Mouse (Mus musculus) mouse embryonic stem cell (cell line): ENCODE measurements around the gene AI837181.

ENCODE experiments used
- in situ Hi-C, 2 experiments: fragments of 300-500 bp; cut with MboI; formaldehyde crosslinking; loops; 1 replicate in 1 of 2; 3 replicates in 1 of 2; pipeline ENCODE4 v1.14.3; 2019 to 2020; ENCODE audit warnings: low sequenced_read_pairs in 2 of 2, low pct_unique_long_range_greater_than_20kb in 1 of 2, mixed read lengths in 1 of 2; ENCODE audit not compliant: unreplicated experiment in 1 of 2

AI837181 gene

DNA sequence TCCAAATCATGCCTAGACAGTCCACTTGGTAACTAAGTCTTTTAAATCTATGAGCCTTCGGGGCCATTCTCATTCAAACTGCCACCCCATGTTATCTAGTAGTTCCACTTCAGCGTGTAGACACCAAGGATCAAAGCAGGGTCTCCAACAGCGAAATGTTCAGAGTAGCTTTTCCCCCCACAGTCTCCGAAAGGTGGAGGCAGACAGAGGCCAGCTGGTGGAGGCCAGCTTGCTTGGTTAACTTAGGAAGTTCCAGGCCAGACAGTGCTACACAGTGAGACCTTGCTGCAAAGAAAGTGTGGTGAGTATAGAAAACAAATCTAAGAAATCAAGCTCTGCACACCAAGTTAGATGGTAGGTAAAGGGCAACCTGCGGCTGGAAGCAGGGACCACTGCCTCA, 14.3 kb upstream of the AI837181 start:
- in situ Hi-C loops: no loop called here

DNA sequence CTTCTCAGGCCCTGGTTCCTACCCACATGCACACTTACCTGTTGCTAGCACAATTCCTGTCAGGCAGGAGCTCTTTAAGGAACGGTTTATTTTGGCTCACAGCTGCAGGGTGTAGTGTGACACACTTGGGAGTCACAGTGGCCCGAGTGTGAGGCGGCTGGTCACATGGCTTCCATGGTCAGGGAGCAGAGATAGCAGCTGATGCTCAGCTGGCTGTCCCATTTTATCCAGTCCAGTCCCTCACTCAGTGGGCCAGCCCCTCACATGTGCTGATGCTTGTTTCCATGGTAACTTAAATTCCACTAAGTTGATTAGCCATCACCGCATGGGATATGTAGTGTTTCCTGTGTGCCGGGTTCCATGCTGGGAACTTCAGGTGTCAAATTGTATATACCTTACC, 13.0 kb upstream of the AI837181 start:
- in situ Hi-C loops: no loop called here

DNA sequence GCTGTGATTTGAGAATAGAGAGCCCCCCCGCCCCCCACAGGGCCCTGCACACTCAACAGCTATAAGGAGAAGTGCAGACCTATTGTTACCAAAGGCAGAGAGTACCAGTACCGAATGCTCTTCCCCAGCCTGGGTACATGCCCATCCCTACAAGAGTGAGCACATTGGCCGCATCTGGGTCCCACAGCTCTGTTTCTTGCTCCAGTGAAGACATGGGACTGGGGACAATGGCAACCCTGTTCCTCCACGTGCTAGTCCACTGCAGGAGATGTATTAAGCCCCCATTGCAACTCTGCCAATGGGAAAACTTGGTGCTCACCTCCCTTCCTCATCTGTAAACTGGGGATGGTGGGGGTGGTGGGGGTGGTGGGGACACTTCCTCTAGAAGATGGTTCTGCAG, 11.1 kb upstream of the AI837181 start:
- in situ Hi-C loops: no loop called here

DNA sequence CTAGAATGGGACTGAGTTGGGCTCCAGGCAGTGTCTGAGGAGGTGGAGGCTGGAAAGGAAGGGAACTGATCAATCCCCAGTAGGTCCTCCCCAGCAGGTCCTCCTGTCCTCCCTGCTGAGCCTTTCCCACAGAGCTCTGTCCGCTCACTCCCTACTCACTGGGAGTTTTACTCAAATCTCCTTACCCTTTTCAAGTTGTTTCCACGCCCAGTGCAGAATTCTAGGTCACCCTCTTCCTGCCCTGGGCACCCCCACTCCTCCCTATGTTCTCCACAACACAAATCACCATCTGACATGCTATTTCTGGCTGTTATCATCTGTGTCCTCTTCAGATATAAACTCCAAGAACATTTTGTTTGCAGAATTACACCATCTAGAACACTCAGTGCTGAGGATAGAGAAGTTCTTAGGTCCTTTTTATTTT, 10.4 kb upstream of the AI837181 start:
- in situ Hi-C loops: no loop called here

DNA sequence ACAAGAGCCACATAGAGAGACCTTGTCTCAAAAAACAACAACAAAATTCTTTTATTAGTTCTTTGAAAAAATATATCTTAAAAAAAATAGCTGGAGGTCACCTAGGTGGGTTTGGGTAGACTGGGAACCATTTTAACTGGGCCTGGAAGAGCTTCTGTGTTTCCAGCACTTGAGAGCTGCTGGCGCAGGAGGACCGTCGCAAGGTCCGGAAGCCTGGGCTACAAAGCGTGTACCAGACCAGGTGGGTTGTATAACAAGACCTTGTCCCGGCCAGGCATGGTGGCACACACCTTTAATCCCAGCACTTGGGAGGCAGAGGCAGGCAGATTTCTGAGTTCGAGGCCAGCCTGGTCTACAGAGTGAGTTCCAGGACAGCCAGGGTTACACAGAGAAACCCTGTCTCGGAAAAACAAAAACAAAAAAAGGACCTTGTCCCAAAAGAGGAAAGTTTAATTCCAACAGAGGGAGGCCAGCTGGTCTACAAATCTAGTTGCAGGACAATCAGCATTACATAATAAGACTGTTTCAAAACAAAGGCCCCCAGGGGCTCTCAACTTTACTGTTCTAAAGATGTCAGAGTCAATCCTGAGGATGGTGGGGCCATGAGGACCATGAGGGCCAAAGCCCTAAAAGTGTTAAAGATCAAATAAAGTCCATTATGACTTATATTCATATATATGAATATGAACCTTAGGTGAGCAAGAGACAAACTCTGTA, 6.0 kb upstream of the AI837181 start:
- in situ Hi-C loops: no loop called here

DNA sequence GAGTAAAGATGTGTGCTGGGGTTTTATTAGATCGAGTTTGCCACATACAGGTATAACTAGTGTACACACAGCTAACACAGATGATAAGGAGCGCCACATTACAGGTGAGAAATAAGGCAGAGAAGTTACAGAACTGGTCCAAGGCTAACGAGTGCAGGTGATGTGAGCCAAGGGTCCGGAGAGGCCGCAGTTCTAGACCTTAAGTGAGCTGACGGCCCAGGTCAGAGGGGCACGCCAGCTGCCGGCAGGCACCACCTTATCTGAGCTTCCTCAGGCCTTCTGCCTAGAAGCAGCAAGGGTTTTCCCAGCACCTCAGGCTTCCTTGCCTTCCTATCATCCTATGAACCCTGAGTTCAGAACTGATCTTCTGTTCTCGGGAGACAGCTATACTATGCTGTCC, 5.3 kb upstream of the AI837181 start:
- in situ Hi-C loops: no loop called here

DNA sequence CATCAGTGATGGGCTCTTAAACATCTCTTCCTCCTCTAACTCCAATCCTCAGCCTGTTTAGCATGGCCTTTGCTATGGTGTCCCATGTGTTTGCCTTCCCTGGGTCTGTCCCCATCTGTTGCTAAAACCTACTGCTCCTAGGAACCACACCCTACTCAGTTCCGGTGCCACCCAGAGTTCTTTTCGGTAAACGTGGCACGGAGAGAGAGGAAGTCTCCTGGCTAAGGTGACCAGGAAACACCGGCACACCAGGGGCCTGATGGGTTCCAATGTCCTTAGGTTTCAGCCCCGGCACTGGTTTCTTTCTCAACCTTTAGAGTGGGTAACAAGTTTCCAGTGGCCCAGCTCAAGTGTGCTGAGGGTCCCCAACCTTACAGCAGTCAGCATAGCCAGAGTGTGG, 4.4 kb upstream of the AI837181 start:
- in situ Hi-C loops: no loop called here

DNA sequence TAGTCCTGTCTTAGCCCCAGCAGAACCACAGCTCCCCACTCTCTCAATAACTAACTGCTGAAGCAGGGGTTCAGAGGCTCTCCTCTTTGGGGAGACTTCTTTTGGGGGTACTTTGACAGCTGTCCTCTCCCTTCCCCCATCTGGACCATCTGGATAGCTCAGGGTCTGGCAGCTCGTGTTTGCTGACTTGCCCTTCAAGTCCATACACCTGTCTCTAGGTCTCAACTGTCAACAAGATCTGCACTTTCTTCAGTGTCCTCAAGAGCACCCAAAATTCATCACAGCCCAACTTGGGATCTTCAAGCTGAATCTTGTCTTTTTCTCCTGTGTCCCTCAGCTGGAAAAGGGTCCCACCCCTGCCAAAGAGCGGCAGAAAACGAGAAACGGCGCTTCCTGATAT, 3.2 kb upstream of the AI837181 start:
- in situ Hi-C loops: no loop called here

DNA sequence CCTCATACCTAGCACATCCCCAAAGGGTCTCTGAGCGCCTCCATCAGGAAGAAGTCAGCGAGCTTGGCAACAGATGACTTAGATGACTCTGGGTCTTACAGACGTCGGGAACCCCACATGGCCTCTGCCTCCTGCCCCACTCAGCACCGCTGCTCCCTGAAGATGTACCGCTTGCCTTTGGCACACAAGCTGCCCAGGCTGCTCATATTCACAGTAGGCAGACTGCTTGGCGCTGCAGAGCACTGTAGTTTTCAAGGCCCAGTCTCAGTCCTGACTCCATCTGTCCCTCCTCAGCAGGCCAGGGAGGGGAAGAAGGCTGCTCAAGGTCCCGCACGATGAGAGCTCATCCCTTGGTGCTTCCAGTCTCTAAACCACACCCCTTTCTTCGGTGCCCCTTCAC, 2.7 kb upstream of the AI837181 start:
- in situ Hi-C loops: no loop called here

DNA sequence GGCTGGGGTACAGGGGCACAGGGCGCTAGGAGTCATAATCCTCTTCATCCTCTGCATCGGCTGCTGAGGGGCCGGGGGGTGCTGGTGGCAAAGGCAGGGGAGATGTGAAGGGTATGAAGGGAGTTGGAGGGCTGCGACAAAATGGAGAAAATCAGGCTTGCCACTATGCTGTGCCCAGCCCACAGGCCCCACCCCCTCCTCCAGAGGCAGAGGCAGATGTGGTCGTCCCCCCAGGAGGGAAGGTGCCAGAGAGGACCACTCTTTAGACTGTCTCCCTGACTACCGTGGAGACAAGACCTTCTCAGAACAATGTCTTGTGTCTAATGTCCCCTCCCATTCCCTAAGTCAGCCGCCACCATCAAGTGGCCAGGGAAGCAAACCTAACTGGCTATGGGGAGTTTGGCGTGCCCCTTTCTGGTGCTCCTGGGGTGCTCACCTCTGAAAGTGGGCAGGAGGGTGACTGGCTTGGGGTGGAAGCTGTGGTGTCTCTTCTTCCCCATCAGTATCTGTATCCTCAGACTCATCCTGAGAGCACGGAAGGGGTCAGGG, 2.0 kb upstream of the AI837181 start:
- in situ Hi-C loops: no loop called here

DNA sequence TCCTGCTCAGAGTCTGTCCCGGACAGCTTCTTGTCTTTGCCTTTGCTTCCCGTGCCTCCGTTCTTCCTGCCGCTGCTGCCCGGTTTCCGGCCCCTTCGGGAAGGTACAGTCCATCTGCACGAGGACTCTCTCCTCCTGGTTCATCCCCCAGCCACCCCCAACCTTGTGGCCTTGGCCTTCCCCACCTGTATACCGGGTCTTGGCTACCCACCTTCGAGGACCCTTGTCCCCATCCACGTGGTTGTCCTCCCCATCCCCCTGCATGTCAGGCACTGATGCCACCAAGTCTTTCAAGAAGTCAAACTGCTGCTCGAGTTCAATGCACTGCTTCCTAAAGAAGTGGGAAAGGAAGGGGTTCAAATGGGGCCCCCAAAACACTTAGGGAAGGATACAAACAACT, 1.4 kb upstream of the AI837181 start:
- in situ Hi-C loops: no loop called here

DNA sequence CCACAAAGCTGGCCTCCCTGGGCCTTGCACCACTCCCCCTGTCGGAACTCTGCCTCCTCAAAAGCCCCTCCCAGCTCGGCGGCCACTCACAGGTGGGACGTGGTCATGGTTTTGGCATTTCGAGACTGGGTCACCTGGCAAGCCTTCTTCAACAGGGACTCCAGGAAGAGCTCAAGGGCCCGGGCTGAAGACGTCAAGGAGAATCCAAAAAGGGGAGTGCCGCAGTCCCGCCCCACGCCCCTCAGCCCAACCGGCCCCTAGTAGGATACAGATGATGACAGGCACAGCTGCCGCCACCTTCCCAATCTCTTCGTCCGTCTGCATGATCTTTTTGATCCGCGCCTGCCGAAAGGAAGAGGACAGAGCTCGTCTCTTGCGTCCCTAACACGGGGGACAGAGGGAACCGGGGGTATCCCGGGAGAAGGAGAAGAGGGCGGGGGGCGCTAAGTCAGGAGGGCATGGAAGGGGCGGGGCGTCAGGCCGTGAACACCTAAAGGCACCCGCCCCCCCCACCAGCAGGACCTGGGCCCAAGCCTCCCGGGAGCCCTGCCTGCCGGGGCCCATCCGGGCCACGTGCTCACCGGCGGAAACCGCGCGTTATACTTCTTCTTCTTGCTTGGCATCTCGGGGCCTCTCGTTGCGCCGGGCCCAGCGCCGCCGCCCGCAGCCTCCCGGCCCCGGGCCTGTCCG, 707 bp upstream of the AI837181 start:
- in situ Hi-C loops: no loop called here

DNA sequence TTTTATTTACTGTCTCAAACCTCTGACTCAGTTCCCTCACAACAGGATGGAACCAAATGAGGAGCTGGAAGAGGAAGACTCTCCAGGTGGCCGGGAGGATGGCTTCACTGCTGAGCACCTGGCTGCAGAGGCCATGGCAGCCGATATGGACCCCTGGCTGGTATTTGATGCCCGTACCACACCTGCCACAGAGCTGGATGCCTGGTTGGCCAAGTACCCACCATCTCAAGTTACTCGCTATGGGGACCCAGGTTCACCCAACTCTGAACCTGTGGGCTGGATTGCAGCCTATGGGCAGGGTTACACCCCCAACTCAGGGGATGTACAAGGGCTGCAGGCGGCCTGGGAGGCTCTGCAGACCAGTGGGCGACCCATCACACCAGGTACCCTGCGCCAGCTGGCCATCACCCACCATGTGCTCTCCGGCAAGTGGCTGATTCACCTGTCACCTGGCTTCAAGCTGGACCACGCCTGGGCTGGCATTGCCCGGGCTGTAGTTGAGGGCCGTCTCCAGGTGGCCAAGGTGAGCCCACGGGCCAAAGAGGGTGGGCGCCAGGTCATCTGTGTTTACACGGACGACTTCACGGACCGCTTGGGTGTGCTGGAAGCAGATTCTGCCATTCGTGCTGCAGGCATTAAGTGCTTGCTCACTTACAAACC, 1.1 kb downstream of the AI837181 start:
- in situ Hi-C loops: no loop called here

DNA sequence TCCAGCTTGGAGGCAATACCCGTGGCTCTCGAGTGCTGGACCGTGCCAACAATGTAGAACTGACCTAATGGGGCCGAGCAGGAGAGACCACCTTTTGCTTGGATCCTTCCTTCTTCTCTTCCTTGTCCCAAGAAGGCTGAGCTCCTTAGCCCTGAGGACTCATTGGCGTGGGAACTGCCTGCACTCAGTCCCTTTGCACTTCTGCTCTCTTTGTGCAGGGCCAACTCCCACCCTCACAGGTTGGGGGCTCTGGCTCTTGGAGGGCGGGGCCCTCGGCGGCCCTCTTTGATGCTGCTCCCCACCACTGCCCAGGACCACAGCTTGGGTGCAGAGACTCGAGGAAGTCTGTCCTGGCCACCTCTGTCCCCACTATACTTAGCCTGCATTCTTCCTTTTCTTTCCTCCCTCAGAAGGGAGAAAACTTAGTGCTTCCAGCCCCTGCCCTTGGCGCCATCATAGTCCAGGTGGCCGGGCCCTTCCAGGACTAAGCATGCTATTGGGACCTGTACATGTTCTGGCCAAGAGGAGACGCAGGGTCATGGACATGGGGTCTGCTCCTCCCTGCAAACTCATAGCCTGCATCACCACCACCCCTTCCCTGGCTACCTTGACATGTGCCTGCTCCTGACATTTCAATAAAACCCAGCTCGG, 1.8 kb downstream of the AI837181 start:
- in situ Hi-C loops: no loop called here

DNA sequence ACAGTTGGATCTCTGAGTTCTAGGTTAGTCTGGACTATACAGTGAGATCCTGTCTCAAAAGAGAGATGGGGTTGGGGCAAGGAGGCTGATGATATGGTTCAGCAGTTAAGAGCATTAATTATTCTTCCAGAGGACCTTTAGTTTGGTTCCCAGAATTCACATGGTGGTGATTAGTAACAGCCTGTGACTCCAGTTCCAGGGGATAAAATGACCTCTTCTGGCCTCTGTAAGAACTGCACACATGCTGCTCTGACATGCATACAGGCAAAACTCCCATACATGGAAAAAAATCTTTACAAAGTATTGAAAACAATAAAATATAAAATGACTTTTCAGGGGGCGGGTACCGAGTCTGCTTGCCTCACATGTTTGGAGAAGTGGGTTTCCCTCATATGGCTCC, 3.1 kb downstream of the AI837181 start:
- in situ Hi-C loops: no loop called here

DNA sequence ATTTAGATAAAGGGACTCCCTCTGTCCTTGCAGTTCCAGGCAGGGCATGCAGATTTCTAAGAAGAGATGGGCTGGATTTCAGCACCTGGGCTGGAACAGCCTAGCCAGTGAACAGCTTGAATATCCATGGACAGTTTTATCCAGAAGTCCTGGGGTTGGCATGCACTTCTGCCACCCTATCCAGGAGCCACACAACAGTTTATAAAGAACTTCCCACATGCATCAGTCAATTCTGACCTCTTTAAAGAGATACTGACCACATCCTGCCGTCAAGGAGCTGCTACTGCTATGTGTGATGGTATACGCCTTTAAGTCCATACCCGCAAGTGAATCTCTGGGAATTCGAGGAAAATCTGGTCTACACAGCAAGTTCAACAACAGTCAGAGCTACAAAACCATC, 4.3 kb downstream of the AI837181 start:
- in situ Hi-C loops: no loop called here

DNA sequence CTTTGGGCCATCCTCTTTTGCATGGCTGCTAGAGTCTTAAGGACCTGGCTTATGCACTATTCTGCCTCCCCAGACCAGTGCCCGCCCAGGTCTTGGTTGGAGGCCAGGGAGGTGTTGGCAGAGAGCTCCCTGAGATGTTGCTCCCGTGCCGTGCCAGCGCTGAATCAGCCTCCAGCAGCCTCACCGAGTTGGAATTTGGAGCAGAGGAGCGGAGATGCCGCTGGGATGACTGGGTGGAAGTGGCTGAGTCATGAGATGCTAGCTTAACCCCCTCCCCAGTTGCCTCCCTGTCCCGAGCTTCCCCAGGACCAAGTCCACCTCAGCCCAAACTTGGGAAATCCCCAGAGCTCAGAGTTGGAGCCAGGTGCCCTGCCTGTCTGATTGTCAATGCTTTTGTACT, 4.9 kb downstream of the AI837181 start:
- in situ Hi-C loops: no loop called here

DNA sequence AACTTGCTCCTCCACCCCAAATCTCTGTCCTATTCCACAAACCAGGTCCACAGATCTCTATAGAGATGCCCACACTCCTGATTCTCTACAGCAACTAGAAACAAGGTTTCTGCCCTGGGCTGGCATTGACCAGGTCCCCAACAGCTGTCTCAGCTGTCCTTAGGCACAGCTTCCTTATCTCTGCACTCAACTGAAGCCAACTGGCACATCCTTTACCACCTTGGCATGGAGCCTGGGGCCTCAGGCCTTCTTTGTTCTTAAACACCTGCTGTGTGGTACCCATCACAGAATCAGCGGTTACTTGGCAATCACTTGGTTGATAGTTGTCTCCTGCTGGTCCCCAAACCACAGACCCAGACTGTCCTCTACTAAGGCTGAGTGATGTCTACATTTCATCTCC, 5.5 kb downstream of the AI837181 start:
- in situ Hi-C loops: no loop called here

DNA sequence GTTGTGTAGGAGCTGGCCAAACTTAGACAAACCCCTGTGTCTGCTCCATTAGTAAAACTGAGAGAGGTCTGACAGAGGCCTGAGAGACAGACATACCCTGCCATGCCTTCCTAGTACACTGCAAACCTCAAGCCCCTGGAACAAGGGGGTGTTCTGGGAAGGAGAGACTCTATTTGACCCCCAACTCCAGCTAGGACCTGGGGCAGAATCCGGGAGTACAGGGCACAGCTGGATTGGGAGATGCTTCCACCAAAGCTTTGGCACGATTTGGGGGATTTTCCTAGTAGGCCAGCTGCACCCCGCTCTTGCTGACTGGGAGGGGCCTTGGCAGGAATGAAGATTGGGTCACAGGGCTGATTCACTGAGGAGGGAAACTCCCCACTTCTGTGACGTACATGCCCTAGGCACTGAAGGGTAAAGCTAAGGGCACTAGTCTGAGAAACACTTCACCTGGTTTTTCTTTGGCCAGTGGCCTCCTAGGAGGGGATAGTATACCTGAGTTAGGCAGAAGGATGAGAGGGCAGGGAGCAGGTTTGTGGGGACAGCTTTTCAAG, 7.0 kb downstream of the AI837181 start:
- in situ Hi-C loops: no loop called here
